Mouse (Mus musculus) G1E (cell line): ENCODE measurements at regions not wholly inside any gene's neighbourhood (a gene's known extent, or its start where the extent isn't known, plus 50 kb on each side); places are given as distances from the start of the nearest gene placed in this dataset.

Source experiments
- CTCF ChIP-seq: IDR thresholded peaks from 2 replicates; pipeline ENCODE4 v1.5.1; 2012; ENCODE audit warnings: low read depth, low read length, inconsistent platforms, mixed read lengths
- GATA1 ChIP-seq: IDR thresholded peaks from 2 replicates; pipeline ENCODE4 v1.6.1; 2012; ENCODE audit warnings: borderline replicate concordance, low read length, inconsistent platforms, mixed read lengths
- GATA2 ChIP-seq: IDR thresholded peaks from 2 replicates; pipeline ENCODE4 v1.6.1; 2012; ENCODE audit warnings: low read depth, low read length, inconsistent platforms, borderline replicate concordance

DNA sequence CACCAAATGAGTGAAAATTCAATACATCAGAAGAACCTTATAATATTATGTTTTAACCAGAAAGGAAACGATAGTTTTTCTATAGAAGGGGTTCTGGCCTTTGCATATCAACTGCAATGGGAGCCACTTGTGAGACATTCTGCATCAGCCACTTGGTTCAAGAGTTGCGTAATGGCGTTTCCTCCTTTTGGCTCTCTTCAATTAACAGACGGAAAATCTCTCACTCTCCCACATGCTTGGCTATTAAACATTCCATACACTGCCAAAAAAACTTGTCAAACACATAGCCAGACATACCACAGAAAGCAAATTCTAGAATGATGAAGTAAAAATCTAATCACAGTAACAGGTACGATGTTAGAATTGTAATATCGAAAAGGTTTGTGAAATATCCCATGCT lies 643.1 kb upstream of the Slit2 start:
- no peak for TF ChIP-seq CTCF
- TF ChIP-seq GATA2 = no peak
- TF ChIP-seq GATA1 = no peak
